Mouse (Mus musculus): ENCODE data around the gene Pld1. TPM values are rescaled to one million over a fixed set of nuclear protein-coding genes. Genes with fewer than 3 reads are reported as not detected.

The Pld1 gene
- polyA plus RNA-seq, 1 experiment from 2014 or later, result 4.0 TPM

DNA sequence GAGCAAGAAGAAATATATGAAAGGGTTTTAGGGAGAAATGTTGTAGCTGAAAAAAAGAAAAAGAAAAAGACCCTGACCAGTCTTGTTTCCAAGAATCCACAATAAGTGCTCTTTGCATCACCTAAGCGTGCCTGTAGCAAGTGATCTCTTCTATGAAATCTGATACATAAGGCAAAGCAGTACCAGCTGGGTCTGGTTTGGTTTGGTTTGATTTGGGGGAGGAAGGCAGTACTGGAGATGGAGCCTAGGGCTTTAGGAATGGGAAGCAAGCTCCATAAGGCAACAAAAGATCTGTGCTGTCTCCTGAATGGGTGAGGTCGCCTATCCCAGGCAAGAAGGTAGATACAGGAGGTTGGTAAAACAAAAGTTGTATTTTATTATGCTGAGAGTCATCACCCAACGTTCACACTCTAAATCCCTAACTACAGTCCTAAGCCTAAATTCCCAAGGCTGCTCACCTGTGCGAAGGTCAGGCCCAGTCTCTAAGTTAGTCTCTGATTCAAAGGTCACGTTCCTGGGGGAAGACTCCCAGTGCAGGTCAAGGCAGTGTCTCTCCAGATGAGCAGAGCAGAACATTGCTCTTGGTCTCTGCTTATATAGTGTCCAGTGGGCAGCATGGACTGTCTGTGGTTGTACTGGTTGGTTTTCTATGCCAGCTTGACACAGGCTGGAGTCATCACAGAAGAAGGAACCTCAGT, 10.8 kb downstream of the Pld1 start:
- no peaks in the 10 kb centered on the region for H3K4me1 ChIP-seq
- no peaks in the 10 kb centered on the region for H3K27me3 ChIP-seq (replicated peaks)
- ATAC-seq (ENCODE audit: low FRiP score), result no peak
- H3K4me2 ChIP-seq, result no peak overlapping the region
- H3K9me3 ChIP-seq (replicated peaks), result no peaks in the 10 kb centered on the region
- H3K27ac ChIP-seq (replicated peaks), result no peak overlapping the region
- 91% methylated on average over 5 of the region's 5 CpGs for WGBS
- H3K4me3 ChIP-seq (replicated peaks), result no peak overlapping the region
- no peaks in the 10 kb centered on the region for H3K36me3 ChIP-seq
- no peak overlapping the region for H3K9ac ChIP-seq (replicated peaks)

GRCm38 (mm10) chr3:27949873-27950250, 11.4 kb downstream of the Pld1 start:
- ATAC-seq (ENCODE audit: low FRiP score), result no peak
- H3K27me3 ChIP-seq (replicated peaks), result no peaks in the 10 kb centered on the region
- H3K4me3 ChIP-seq (replicated peaks), result no peak overlapping the region
- 89% methylated on average over 6 of the region's 6 CpGs for WGBS
- no peak overlapping the region for H3K27ac ChIP-seq (replicated peaks)
- no peaks in the 10 kb centered on the region for H3K9me3 ChIP-seq (replicated peaks)
- no peaks in the 10 kb centered on the region for H3K4me1 ChIP-seq
- no peak overlapping the region for H3K9ac ChIP-seq (replicated peaks)
- H3K36me3 ChIP-seq, result no peaks in the 10 kb centered on the region
- H3K4me2 ChIP-seq, result no peak overlapping the region

- no peaks in the 10 kb centered on the region for H3K4me1 ChIP-seq
- no peak overlapping the region for H3K9ac ChIP-seq (replicated peaks)
- WGBS, result 94% methylated on average over 2 of the region's 2 CpGs
- no peaks in the 10 kb centered on the region for H3K9me3 ChIP-seq (replicated peaks)
- H3K27ac ChIP-seq (replicated peaks), result no peak overlapping the region
- H3K4me3 ChIP-seq (replicated peaks), result no peak overlapping the region
- no peaks in the 10 kb centered on the region for H3K36me3 ChIP-seq
- H3K27me3 ChIP-seq (replicated peaks), result no peaks in the 10 kb centered on the region
- H3K4me2 ChIP-seq, result no peak overlapping the region
- no peak for ATAC-seq (ENCODE audit: low FRiP score)
These were observed 12.2 kb downstream of the Pld1 start for GRCm38 (mm10) chr3:27950726-27951125.

- Histone ChIP-seq H3K27ac (replicated peaks) (no peak overlapping the region), H3K9ac (replicated peaks) (no peak overlapping the region)
- 82% methylated on average over 4 of the region's 4 CpGs for WGBS
These were observed 13.2 kb downstream of the Pld1 start for GRCm38 (mm10) chr3:27951721-27952120.

GRCm38 (mm10) chr3:27956006-27956405, 17.5 kb downstream of the Pld1 start:
- H3K4me1 ChIP-seq, result no peaks in the 10 kb centered on the region
- H3K9me3 ChIP-seq (replicated peaks), result no peaks in the 10 kb centered on the region
- no peak overlapping the region for H3K4me2 ChIP-seq
- H3K4me3 ChIP-seq (replicated peaks), result no peak overlapping the region
- H3K27ac ChIP-seq (replicated peaks), result no peak overlapping the region
- no peaks in the 10 kb centered on the region for H3K27me3 ChIP-seq (replicated peaks)
- H3K36me3 ChIP-seq, result no peaks in the 10 kb centered on the region
- no peak for ATAC-seq (ENCODE audit: low FRiP score)
- WGBS, result 100% methylated on average over 1 of the region's 1 CpGs
- no peak overlapping the region for H3K9ac ChIP-seq (replicated peaks)

More at GRCm38 (mm10) chr3:27951721-27952120, 13.2 kb downstream of the Pld1 start:
- Histone ChIP-seq H3K9me3 (replicated peaks) (no peaks in the 10 kb centered on the region), H3K4me2 (no peak overlapping the region), H3K4me1 (no peaks in the 10 kb centered on the region), H3K4me3 (replicated peaks) (no peak overlapping the region), H3K36me3 (no peaks in the 10 kb centered on the region), H3K27me3 (replicated peaks) (no peaks in the 10 kb centered on the region)
- no peak for ATAC-seq (ENCODE audit: low FRiP score)

GRCm38 (mm10) chr3:27959221-27959620, 20.7 kb downstream of the Pld1 start:
- Histone ChIP-seq H3K4me2 (no peak overlapping the region), H3K27me3 (replicated peaks) (no peaks in the 10 kb centered on the region), H3K9ac (replicated peaks) (no peak overlapping the region), H3K4me1 (0 out of 2 replicates have a peak, but pooled peaks cover 4% of the 10 kb centered on the region), H3K27ac (replicated peaks) (no peak overlapping the region), H3K36me3 (no peaks in the 10 kb centered on the region), H3K9me3 (replicated peaks) (no peaks in the 10 kb centered on the region), H3K4me3 (replicated peaks) (no peak overlapping the region)
- WGBS, result 82% methylated on average over 6 of the region's 6 CpGs
- ATAC-seq (ENCODE audit: low FRiP score), result no peak

- Histone ChIP-seq H3K36me3 (no peaks in the 10 kb centered on the region), H3K27me3 (replicated peaks) (no peaks in the 10 kb centered on the region), H3K9ac (replicated peaks) (no peak overlapping the region), H3K27ac (replicated peaks) (no peak overlapping the region), H3K4me2 (no peak overlapping the region), H3K9me3 (replicated peaks) (no peaks in the 10 kb centered on the region), H3K4me3 (replicated peaks) (no peak overlapping the region), H3K4me1 (0 out of 2 replicates have a peak, but pooled peaks cover 4% of the 10 kb centered on the region)
- WGBS, result 91% methylated on average over 3 of the region's 3 CpGs
- ATAC-seq (ENCODE audit: low FRiP score), result no peak
These were observed 22.7 kb downstream of the Pld1 start for GRCm38 (mm10) chr3:27961162-27961561.

GRCm38 (mm10) chr3:27963795-27964201, 25.3 kb downstream of the Pld1 start:
- Histone ChIP-seq H3K36me3 (no peaks in the 10 kb centered on the region), H3K4me2 (no peak overlapping the region), H3K4me1 (0 out of 2 replicates have a peak, but pooled peaks cover 4% of the 10 kb centered on the region), H3K4me3 (replicated peaks) (no peak overlapping the region), H3K27me3 (replicated peaks) (no peaks in the 10 kb centered on the region), H3K27ac (replicated peaks) (no peak overlapping the region), H3K9me3 (replicated peaks) (no peaks in the 10 kb centered on the region), H3K9ac (replicated peaks) (no peak overlapping the region)
- peak; percentile 72 for ATAC-seq (ENCODE audit: low FRiP score)
- 14% methylated on average over 6 of the region's 6 CpGs for WGBS

DNA sequence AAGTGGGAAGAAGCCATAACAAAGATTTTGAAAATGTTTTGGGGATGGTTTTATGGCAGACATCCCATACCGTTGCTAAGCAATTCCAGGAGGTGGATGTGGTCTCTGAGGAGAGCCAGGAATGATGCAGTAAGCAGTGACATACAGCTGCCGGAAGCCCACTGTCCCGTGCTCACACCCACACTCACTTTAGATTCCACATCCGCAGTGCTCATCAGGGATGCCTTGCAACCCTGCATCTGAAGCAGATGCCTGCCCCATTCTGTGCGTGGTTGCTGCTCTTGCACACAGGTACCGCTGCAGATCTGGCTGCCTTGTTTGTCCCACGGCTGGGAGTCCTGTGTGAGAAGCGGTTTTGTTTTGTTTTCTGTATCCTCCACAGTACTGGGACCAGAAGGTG, 30.2 kb downstream of the Pld1 start:
- no peak overlapping the region for H3K27ac ChIP-seq (replicated peaks)
- no peak overlapping the region for H3K9ac ChIP-seq (replicated peaks)
- H3K9me3 ChIP-seq (replicated peaks), result no peaks in the 10 kb centered on the region
- H3K4me3 ChIP-seq (replicated peaks), result no peak overlapping the region
- 78% methylated on average over 8 of the region's 8 CpGs for WGBS
- no peak for ATAC-seq (ENCODE audit: low FRiP score)
- no peak overlapping the region for H3K4me2 ChIP-seq
- no peaks in the 10 kb centered on the region for H3K36me3 ChIP-seq
- H3K4me1 ChIP-seq, result 0 out of 2 replicates have a peak, but pooled peaks cover 4% of the 10 kb centered on the region
- no peaks in the 10 kb centered on the region for H3K27me3 ChIP-seq (replicated peaks)

DNA sequence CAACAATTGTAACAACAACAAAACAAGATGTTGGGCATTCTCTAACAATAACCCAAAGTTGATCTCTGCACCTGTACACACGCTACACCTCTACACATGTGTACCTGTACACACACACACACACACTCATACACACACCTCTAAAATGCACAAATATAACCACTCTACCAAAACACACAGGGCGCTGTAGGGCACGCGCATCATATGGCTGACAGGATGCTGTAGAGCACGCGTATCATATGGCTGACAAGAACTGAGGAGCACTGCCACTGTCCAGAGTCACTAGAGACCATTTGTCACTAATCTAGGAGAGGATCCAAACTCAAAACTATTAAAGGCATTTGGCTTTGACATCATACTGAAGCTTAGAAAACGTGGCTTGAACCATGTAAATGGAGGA, 35.4 kb downstream of the Pld1 start:
- whole genome bisulfite sequencing, result 93% methylated on average over 7 of the region's 7 CpGs
- no peaks in the 10 kb centered on the region for H3K4me1 ChIP-seq
- no peaks in the 10 kb centered on the region for H3K27me3 ChIP-seq (replicated peaks)
- H3K27ac ChIP-seq (replicated peaks), result no peak overlapping the region
- H3K9me3 ChIP-seq (replicated peaks), result no peaks in the 10 kb centered on the region
- no peak overlapping the region for H3K9ac ChIP-seq (replicated peaks)
- ATAC-seq (ENCODE audit: low FRiP score), result no peak
- no peak overlapping the region for H3K4me3 ChIP-seq (replicated peaks)
- H3K36me3 ChIP-seq, result no peaks in the 10 kb centered on the region
- no peak overlapping the region for H3K4me2 ChIP-seq

DNA sequence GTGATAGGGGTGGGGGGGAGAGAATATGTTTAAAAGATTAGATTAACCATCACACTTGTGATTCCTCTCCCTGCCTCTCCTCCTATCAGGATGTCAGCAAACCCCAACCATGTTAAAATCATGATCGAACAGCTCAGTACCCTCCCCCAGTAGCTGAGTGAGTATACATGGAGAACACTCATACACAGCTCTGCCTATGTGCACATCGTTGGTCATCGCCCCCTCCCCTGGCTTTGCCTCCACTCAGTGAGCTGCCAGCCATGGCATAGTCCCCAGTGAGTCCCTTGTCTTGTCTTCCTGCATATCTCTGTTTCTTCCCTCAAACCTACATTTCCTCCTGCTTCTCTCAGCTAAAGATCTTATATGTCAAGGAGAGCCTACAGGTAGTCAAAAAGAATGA, 36.5 kb downstream of the Pld1 start:
- H3K27me3 ChIP-seq (replicated peaks), result no peaks in the 10 kb centered on the region
- ATAC-seq (ENCODE audit: low FRiP score), result no peak
- no peak overlapping the region for H3K4me2 ChIP-seq
- WGBS, result 92% methylated on average over 3 of the region's 3 CpGs
- no peaks in the 10 kb centered on the region for H3K36me3 ChIP-seq
- no peak overlapping the region for H3K27ac ChIP-seq (replicated peaks)
- H3K4me1 ChIP-seq, result no peaks in the 10 kb centered on the region
- H3K9ac ChIP-seq (replicated peaks), result no peak overlapping the region
- H3K9me3 ChIP-seq (replicated peaks), result no peaks in the 10 kb centered on the region
- no peak overlapping the region for H3K4me3 ChIP-seq (replicated peaks)

DNA sequence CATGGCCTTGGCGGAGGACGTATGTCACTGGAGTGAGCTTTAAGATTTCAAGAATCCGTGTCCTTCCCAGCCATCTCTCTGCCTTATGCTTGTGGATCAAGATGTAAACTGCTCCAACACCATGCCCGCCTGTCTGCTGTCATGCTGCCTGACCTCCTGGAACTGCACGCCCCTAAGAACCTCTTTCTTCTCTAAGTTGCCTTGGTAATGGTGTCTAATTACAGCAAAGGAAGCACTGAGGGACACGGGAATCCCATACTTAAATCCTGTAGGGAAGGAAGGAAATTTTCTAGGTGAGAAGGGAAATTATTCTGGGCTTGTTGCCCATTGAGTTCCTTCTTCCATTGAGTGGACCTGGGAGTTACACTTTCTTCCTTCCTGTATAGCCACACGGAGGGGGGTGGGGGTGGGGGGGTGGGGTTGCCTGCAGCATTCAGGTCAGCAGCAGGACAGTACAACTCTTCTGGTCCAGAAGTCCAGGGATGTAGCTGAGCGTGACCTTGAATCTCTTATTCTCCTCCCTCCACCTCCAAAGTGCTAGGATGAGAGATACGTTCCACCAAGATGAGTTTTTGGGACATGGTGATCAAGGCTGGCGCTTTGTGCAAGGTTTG, 38.5 kb downstream of the Pld1 start:
- ATAC-seq (ENCODE audit: low FRiP score), result no peak
- H3K9ac ChIP-seq (replicated peaks), result no peak overlapping the region
- H3K9me3 ChIP-seq (replicated peaks), result no peaks in the 10 kb centered on the region
- WGBS, result 90% methylated on average over 10 of the region's 10 CpGs
- H3K4me3 ChIP-seq (replicated peaks), result no peak overlapping the region
- no peak overlapping the region for H3K4me2 ChIP-seq
- H3K36me3 ChIP-seq, result no peaks in the 10 kb centered on the region
- H3K27ac ChIP-seq (replicated peaks), result no peak overlapping the region
- H3K27me3 ChIP-seq (replicated peaks), result no peaks in the 10 kb centered on the region
- no peaks in the 10 kb centered on the region for H3K4me1 ChIP-seq

All from neural tube, embryonic 15.5 days (tissue).